Mouse (Mus musculus) layer of hippocampus, postnatal 14 days (tissue): Measurements from ENCODE around the gene Glt28d2. TPM values are rescaled to one million over a fixed set of nuclear protein-coding genes. Genes with fewer than 3 reads are reported as not detected.

ENCODE experiments used
- DNase-seq, 2 experiments: peaks; one replicate each; pipeline ENCODE4 v3.0.0; 2021 to 2022; ENCODE audit warnings: low spot score in 2 of 2, mixed read lengths in 1 of 2
- total RNA-seq, 2 experiments: library from RNA; stranded (reverse); gene quantifications; 2 replicates each; pipeline ENCODE4 v1.2.3; 2021

Gene Glt28d2
- total RNA-seq, 2 experiments from 2014 or later: 0.29 to 0.48 TPM

DNA sequence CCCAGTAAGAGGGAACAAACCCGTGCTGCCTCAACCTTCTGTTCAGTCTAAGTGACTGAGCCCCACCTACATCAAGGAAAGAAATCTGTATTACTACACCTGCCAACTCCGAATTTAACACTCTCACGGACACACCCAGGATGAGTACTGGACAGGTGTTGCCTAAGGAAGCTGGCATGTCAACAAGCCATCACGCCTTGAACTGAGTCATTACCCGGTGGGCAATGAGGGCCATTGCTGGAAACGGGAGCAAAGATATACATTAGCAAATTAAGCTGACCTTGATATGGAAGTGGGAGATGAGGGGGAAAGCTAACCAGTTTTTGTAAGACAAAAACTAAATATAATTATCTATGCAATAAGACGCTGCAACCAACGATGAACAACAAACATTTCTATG is 7.2 kb downstream of the Glt28d2 start:
- no peak for DNase-seq

DNA sequence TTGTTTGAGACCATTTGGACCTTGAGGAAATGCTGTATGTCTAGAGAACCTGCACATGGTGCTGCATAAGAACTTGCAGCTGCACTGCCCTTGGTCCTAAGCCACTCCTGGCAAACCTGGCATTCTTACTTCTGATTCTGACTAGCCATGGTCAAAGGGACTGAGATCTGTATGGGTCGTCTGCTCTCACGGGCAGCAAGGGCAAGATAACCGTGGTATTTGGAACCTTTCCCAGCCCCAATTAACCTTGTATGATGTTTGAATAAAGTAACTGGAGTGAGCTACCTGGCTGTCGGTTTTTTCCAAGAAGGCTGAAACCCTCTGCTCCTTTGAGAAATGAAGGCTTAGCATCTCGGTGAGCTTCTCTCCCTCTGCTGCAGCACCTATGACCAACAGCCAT is 8.4 kb downstream of the Glt28d2 start:
- no peak for DNase-seq

DNA sequence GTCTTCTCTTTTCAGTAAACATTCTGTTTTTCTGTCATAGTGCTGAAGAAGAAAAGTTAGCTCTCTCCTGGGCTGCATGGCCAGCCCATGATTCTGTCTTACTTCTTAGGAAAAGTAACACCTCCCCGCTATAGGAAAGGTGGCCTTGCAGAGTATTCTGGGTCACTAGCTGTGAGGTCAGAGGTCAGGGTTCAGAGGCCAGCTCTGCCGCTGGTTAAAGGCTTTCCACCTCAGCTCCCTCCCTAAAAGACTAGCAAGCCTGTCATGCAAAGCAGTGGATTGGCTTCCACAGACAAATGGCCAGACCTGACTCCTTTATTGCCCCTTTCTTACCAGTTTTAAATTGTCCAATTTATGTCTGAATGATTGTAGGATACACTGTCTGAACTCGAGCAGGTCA is 23.3 kb downstream of the Glt28d2 start:
- no peak for DNase-seq

DNA sequence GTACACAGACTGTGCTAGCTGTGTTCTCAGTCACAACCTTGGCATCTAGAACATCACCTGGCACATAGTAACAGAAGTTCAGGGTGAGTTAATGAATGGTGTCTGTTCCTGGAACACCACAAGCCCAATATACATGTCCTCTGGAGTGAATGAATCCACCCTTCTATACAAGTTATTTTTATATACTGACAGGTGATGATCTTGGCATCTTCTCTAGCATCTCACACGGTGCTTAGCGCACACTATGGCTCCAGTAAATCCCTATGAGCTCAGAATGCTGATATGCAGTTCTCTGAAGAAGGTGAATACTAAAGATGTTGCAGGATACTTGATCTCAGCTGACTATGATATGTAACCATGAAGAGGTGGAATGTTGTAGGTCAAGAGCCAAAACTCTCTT is 24.4 kb downstream of the Glt28d2 start:
- no peak for DNase-seq

DNA sequence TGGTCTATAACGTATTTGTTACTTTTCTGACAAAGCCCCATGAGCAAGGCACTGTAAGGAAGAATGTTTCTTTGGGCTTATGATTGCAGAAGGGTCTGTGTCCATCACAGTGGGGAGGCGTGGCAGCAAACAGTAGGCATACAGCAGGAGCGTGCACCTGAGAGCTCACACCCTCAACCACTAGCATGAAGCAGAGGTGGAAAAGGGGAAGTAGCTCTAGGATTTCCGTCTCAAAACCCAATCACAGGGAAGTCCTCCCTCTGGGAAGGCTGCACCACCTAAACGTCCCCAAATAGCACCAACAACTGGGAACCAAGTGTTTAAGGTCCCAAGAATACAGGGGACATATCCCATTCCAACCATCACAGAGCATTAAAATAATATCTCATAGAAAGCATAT is 26.3 kb downstream of the Glt28d2 start:
- no peak for DNase-seq

DNA sequence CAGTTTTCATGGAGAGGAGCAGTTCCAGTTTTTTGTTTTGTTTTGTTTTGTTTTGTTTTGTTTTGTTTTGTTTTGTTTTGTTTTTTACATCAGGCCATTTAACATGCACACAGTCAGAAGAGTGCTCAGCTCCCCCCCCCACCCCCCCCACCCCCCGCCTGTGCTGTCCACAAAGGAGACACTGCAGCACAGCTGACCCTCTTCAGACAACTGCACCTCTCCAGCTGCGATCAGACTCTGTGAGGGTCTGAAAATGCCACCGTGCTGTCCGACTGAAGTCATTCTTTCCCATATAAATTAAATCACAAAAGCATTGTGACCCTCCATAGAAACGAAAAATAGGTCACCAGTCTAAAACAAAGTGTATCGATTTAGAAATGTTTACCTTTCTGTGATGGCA is 28.0 kb downstream of the Glt28d2 start:
- no peak for DNase-seq

DNA sequence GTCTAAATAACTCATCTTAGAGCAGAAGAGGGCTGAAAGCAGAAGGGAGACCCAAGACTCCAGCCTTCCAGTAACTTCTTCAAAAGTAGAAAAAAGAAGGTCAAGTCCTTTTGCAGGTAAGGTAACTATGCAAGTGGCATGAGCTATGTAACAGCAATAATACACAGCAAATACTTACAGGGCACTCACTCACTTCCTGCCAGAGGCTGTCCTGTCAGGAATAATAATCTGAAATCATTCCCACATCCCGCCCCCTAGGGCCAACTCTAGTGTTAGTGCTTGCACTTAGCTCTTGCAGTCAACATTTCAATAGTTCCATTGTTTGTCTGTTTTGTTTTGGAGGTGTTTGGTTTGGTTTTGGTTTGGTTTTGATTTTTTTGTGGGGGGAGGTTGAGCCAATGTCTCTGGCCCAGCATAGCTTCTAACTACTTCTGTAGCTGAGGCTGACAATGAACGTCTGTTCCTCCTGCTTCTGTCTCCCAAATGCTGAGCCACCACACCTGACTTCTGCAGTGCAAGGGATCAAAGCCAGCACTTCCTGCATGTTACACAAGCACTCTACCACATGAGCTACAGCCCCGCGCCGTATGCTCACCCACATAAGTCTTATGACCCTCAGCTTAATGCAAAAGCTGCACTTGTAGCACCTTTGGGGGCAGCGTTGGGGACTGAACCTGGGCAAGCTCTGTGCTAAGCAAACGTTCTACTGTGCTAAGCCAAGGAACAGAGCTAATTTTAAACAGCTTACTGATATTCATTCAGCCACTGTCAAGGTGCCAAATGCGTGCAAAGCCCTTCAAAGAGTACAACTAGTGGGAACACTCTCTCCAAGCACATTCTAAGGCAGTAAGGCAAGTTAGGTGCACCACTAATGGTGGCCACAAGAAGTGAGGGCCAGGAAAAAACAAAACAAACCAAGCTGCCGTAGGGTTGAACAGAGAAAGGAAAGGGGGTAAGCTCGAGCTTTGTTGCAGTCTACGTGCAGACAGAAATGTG is 28.9 kb downstream of the Glt28d2 start:
- no peak for DNase-seq

DNA sequence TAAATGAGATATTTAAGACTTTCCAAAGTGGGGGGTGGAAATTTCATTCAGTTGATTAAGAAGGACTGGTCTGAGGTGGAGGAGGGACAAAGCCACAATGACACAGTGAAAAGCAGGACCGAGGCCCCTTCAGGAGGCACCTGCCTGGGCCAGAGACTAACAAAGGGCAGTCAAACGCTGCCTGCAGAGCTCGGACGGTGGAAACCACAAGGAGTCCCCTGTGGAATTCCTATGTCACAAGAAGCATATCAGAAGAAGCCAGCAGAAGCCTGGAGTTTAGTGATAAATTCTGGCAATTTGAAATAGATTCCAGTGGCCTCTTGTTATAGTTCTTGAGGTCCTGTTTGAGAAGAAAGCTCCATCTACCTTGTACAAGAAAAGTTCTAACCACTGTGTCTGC is 30.2 kb downstream of the Glt28d2 start:
- no peak for DNase-seq

DNA sequence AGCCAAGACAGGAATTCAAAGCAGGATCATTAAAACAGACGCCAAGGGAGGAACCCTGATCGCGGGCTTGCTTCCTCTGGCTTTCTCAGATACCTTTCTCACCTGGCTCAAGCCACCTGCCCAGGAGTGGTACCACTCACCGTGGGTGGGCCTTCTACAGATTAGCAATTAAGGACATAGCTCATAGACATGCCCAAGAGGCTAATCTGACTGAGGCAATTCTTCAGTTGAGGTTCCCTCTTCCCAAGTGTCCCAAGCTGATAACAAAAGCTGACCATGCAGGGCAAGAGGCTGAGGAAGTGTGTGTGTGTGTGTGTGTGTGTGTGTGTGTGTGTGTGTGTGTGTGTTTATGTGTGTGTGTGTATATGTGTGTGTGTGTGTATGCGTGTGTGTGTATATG is 31.4 kb downstream of the Glt28d2 start:
- no peak for DNase-seq

DNA sequence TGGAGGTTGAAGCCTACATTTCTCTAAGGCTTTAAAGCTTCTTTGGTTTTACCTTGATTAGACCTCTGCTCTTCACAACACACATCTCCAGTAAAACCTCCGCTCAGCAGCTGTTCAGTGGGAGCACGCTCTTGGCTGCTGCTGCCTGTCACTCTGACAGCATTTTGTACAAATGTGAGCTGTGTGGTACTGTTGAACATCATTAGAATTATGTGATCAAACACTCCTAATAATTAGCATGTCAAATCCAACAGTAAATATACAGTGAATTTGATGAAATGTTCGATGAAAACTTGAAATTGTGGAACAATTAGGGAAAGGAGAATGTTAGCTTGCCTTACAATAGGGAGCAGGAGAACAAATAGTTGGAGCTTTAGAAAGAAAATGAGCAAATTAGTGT is 32.3 kb downstream of the Glt28d2 start:
- peak in 1 of 2 experiments; percentile 8 for DNase-seq

DNA sequence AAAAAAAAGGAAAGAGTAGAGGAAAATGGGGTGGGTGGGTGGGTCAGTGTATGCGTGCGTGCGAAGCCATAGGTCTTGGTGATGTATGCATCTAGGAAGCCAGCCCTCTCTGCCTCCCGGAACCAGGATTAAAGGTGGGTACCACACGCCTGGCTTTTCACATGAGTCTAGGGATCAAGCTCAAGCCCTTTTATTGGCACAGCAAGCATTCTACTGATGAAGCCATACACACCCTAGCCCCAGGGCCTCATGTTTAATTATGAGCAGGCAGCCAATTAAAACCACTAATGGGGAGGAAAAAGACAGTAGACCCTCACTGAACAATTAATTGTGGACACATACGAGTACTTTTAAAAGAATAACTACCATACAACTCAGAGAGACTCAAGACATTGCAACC is 33.2 kb downstream of the Glt28d2 start:
- DNase-seq: no peak

DNA sequence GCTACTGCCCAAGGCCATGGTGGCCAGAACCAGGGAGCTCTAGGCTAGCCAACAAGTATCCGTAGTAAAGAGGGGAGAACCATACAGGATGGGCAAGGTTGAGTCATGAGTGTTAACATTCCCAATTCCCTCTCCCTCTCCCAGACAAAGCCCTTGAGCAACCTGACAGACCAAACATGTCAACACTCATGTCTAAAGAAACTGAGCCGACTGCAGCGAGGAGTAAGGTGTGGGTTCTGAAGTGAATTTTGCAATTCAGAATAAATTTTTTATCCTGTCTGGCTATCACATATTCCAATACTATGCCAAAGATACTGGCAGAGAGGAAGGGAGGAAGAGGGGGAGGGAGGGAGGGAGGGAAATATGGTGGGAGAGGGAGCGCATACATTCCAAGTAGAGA is 33.6 kb downstream of the Glt28d2 start:
- no peak for DNase-seq

DNA sequence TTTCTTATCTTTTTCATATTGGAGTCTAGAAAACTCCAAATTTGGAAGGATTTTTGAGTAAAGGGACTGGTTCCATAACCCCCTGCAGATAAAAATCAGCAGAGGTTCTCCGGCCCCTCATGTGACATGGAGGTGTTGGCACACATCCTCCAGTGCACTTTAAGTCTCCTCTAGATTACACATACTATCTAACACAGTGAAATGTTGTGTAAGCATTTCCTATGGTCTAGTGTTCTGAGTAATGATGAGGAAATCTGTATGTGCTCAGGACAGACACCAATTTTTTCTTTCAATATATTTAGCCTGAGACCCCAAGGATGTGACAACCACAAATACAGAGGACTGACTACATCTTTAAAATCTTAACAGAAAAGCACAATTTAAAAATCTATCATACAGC is 37.2 kb downstream of the Glt28d2 start:
- no peak for DNase-seq

DNA sequence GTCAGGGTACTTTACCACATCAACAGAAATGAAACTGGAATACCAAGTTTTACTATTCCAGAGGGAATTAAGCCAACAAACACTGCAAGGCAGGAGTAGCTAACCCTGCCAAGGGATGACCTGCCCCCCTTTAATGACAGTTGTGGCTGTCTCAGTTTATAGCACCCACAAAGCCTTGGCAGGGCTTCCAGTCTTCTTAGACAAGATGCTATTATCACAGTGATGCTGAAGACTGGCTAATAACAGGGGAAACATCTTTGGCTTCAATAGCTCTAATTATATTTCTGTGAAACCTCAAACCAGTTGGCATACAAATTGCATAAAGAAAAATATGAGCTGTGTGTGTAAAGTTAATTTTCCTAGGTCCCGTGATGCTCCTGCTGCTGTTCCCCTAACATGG is 41.0 kb downstream of the Glt28d2 start:
- DNase-seq: no peak

DNA sequence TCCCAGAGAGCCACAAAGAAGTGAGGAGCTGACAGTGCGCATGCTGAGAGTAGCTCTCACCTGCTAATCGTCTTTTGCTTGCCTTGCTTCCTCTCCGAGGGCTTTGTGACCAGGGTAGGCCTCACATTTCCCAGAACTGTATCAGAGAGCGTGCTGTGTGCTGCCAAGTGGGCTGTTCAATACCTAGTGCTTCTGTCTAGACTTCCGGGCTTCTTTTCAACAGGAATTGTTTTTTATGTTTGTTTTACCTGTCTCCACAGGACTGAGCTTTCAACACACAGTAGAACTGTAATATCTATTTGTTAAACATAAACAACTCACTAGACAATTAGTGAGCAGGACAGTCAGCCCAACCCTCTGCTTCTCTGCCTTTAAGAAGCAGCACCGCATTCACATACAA is 42.0 kb downstream of the Glt28d2 start:
- no peak for DNase-seq

DNA sequence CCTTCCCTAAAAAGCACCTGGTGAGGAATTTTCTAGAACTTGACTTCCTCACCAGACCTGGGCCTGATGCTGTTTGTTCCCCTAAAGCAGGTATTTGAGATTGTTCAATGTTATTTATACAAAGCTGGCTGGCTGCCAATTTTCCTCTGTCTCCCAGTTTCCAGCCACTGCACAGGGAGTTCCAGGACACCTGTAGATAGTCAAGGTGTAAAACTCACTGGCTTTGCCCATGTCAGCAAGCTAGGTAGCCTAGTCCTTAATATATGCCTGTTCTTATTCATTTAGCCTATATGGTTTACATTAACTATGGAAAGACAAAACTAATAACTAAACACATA is 44.5 kb downstream of the Glt28d2 start:
- DNase-seq: no peak

DNA sequence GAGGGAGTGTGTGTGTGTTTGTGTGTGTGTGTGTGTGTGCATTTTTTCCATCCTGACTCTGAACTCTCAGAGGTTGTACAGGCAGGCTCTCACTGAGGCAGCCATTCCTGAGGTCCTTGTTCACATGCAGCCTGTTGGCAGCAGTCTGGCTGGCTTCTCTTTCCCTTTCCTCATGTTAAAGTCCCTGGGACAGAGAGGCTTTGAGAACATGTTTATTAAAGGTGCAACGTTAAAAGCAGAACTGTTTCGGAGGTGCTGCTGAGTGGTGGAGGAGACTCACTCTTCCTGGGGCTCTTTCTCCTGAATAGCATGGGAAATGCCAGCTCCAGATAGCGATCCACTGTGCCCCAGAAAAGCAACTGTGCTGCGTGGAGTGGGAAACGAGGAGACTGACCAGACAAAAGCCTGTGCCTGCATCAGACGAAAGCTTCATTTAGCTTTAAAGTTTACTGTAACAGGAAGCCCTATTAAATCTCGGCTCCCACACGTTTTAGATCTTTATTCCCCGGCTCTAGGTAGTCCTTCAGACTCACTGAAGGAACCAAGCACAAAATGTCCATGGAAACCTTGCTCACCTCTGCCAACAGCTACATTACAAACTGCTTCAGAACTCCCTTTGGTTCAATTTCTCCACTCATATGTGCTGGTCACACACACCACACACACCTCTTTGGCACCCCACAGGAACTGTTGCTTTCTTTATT is 45.0 kb downstream of the Glt28d2 start:
- no peak for DNase-seq

DNA sequence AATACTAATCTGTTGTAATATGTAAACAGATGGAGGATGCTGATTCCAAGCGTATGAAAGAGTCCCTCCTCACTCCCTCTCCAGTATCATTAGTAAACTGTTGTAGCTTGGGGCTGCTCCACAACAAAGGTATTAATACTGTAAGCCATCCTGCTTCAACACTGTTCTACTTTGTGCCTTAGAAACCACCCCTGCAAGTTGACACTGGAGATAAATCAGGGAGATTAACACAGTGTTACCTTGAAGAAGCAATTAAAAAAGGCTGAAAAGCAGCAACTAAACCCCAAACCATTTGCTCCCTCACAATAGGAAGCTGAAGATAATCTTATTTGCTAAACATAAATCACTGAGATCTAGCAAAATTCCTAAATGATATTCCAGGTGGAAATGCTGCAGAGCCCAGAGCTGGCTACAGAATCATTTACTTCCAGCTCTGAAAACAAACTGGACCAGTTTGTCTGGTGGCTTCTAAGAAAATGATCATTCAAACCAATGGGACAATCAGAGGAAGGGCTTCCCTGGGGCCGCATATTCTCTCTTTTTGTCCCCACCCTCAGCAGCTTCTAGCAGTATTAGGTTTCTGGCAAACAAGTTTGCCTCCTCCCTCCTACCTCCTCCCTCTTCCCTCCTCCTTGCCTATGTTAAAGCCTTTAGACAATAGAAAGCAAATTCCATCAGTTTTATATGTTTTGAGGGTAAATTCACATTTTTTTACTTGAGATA is 45.7 kb downstream of the Glt28d2 start:
- no peak for DNase-seq

DNA sequence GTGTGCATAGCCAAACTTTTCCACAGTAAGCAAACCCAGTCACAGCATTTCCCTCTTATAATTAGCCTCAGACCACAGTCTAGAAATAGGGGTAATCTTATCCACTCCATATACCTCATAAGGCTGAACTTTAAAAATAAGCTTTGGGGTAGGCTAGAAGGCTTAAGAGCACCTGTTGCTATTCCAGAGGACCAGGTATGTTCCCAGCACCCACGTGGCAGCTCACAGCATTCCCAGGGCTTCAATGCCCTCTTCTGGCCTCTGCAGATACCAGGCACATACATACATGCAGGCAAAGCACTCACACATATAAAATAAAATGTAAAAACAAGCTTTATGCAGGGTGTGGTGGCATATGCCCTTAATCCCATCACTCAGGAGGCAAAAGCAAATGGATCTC is 53.7 kb downstream of the Glt28d2 start:
- DNase-seq: no peak

DNA sequence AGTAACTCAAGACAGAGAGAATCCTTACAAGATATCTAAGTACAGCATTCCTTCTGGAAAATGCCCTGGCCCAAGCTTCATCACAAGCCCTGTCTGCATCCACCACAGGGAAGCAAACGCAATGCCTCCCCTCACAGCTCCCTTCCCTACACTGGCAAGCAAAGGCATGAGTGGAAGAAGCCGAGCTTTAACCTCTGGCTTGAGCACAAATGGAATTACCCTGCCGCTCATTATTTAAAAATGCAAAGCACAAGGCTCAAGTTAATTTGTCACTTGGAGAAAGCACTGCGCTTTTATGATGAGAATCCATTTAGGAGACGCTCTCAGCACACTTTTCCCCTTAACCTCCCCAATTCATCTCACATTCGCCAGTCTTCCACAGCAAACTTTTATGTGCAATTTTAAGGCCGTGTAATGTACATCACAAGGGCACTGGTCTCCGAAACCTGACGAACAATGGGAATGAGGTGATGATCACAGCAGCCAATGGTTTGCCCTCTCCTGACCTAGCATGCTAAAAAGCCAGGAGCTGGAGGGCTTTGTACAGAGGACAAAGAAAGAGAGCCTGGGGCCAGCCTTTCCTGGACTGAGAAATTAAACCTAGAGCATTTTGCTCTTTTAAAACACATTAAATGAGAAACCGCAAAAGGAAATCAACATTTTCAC is 54.7 kb downstream of the Glt28d2 start:
- no peak for DNase-seq

DNA sequence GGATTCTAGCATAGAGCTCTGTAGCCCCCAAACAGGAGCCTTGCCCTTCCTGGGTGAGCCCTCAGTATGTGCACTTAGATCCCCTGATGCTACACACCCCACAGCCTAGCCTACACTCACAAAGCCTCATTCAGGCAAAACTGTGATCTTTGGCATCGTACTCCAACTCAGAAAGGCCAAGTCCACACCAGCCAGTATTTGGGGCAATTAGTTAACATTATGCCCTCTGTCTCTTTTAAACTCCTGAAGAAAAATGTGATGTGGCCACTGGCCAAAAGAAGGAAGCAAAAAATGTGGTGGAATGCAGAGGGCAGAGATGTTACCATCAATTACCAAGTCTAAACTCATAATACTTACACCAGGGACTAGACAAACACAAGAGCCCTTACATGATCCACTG is 55.5 kb downstream of the Glt28d2 start:
- DNase-seq: no peak
